Mouse (Mus musculus) myocyte (in vitro differentiated cells): ENCODE measurements around the gene Pafah1b3. TPM values are rescaled to one million over a fixed set of nuclear protein-coding genes. Genes with fewer than 3 reads are reported as not detected.
A peak's percentile ranks its signal among the peaks of the same experiment; 100 is the strongest.

Experiments used
- H3K27me3 ChIP-seq: one replicate; pipeline ENCODE4 v1.6.1; 2011; ENCODE audit not compliant: control insufficient read depth, insufficient read depth, insufficient read length
- H3K36me3 ChIP-seq: one replicate; pipeline ENCODE4 v1.6.1; 2011; ENCODE audit not compliant: control insufficient read depth, insufficient read depth
- H3K4me2 ChIP-seq: one replicate; pipeline ENCODE4 v1.6.1; 2011; ENCODE audit warnings: low read depth, control low read depth
- H3K4me3 ChIP-seq: one replicate; pipeline ENCODE4 v1.5.1; 2011; ENCODE audit warnings: mild to moderate bottlenecking, control low read depth, moderate library complexity
- H3K79me2 ChIP-seq: one replicate; pipeline ENCODE4 v1.6.1; 2011; ENCODE audit not compliant: control insufficient read depth, insufficient read depth
- H3ac ChIP-seq: one replicate; pipeline ENCODE4 v1.6.1; 2011; ENCODE audit not compliant: control insufficient read depth, insufficient read length
- CEBPB ChIP-seq: IDR thresholded peaks from 2 replicates; pipeline ENCODE4 v1.6.1; 2011; ENCODE audit warnings: mild to moderate bottlenecking, moderate library complexity; ENCODE audit not compliant: poor library complexity, insufficient read depth, severe bottlenecking
- E2F4 ChIP-seq: IDR thresholded peaks from one replicate; pipeline ENCODE4 v1.6.1; 2011; ENCODE audit warnings: mild to moderate bottlenecking, control low read depth, moderate library complexity; ENCODE audit not compliant: insufficient read depth
- MAX ChIP-seq: IDR thresholded peaks from one replicate; pipeline ENCODE4 v1.6.1; 2011; ENCODE audit warnings: low read depth, mild to moderate bottlenecking, control low read depth
- MYOD1 ChIP-seq, 3 experiments: IDR thresholded peaks; one replicate each; pipeline ENCODE4 v1.6.1; 2011; ENCODE audit warnings: control low read depth in 2 of 3, low read depth in 2 of 3, mild to moderate bottlenecking in 2 of 3, moderate library complexity in 1 of 3; ENCODE audit not compliant: insufficient read length in 2 of 3, control insufficient read depth in 1 of 3
- MYOG ChIP-seq, 3 experiments: IDR thresholded peaks; one replicate each; pipeline ENCODE4 v1.6.1; 2011; ENCODE audit warnings: control low read depth in 2 of 3, low read depth in 2 of 3, mild to moderate bottlenecking in 2 of 3; ENCODE audit not compliant: insufficient read length in 2 of 3, control insufficient read depth in 1 of 3, insufficient read depth in 1 of 3
- POLR2A ChIP-seq: IDR thresholded peaks from one replicate; pipeline ENCODE4 v1.6.1; 2011; ENCODE audit warnings: low read depth, mild to moderate bottlenecking, control low read depth, moderate library complexity; ENCODE audit not compliant: insufficient read length
- POLR2AphosphoS2 ChIP-seq: IDR thresholded peaks from one replicate; pipeline ENCODE4 v1.6.1; 2011; ENCODE audit warnings: low read depth, control low read depth; ENCODE audit not compliant: insufficient read length
- REST ChIP-seq: IDR thresholded peaks from one replicate; pipeline ENCODE4 v1.6.1; 2011; ENCODE audit warnings: mild to moderate bottlenecking, control low read depth, moderate library complexity; ENCODE audit not compliant: insufficient read depth, insufficient read length
- SRF ChIP-seq: IDR thresholded peaks from one replicate; pipeline ENCODE4 v1.6.1; 2011; ENCODE audit warnings: low read depth; ENCODE audit not compliant: control insufficient read depth, insufficient read length
- TCF12 ChIP-seq: IDR thresholded peaks from one replicate; pipeline ENCODE4 v1.6.1; 2011; ENCODE audit warnings: mild to moderate bottlenecking, control low read depth; ENCODE audit not compliant: poor library complexity, insufficient read depth, severe bottlenecking
- TCF3 ChIP-seq: IDR thresholded peaks from one replicate; pipeline ENCODE4 v1.6.1; 2011; ENCODE audit warnings: low read depth, control low read depth; ENCODE audit not compliant: insufficient read length
- USF1 ChIP-seq: IDR thresholded peaks from one replicate; pipeline ENCODE4 v1.6.1; 2011; ENCODE audit warnings: low read depth, mild to moderate bottlenecking, control low read depth, moderate library complexity
- polyA plus RNA-seq: library from polyadenylated mRNA; unstranded; fragments of >200 nt; fragmentation: generic; extraction: Trizol; gene quantifications from one replicate; pipeline ENCODE4 v1.2.1, GENCODE M21; 2012; ENCODE audit warnings: missing spikeins

Pafah1b3 gene
- polyA plus RNA-seq, 1 experiment = 54.0 TPM

GRCm38 (mm10) chr7:25290463-25290862 lies 7.3 kb downstream of the Pafah1b3 start:
- H3K36me3 ChIP-seq = peaks cover 16% of the 10 kb centered on the region
- no peak overlapping the region for H3ac ChIP-seq
- no peaks in the 10 kb centered on the region for H3K27me3 ChIP-seq
- TF ChIP-seq REST = no peak
- TF ChIP-seq POLR2AphosphoS2 = peak; percentile 54
- no peak for TF ChIP-seq POLR2A
- H3K4me2 ChIP-seq = no peak overlapping the region
- no peak overlapping the region for H3K4me3 ChIP-seq
- no peaks in the 10 kb centered on the region for H3K79me2 ChIP-seq

GRCm38 (mm10) chr7:25289925-25290324 lies 7.9 kb downstream of the Pafah1b3 start:
- Histone ChIP-seq H3K79me2 (no peaks in the 10 kb centered on the region), H3K4me2 (no peak overlapping the region), H3ac (no peak overlapping the region), H3K27me3 (no peaks in the 10 kb centered on the region), H3K4me3 (no peak overlapping the region), H3K36me3 (peaks cover 16% of the 10 kb centered on the region)
- no peak for TF ChIP-seq TCF12
- TF ChIP-seq MYOG (IDR thresholded peaks at IDR 0.05; ENCODE audit: control insufficient read depth in 1 of 3, insufficient read depth in 1 of 3, insufficient read length in 2 of 3, low read depth in 2 of 3) = no peak
- TF ChIP-seq E2F4 = no peak
- TF ChIP-seq TCF3 = no peak
- TF ChIP-seq REST = no peak
- no peak for TF ChIP-seq MAX
- no peak for TF ChIP-seq POLR2AphosphoS2
- no peak for TF ChIP-seq CEBPB
- TF ChIP-seq SRF = no peak
- no peak for TF ChIP-seq POLR2A
- no peak for TF ChIP-seq MYOD1 (IDR thresholded peaks at IDR 0.05; ENCODE audit: control insufficient read depth in 1 of 3, insufficient read length in 2 of 3, low read depth in 2 of 3)
- no peak for TF ChIP-seq USF1

- TF ChIP-seq POLR2AphosphoS2 = no peak
- no peak for TF ChIP-seq MYOG (IDR thresholded peaks at IDR 0.05; ENCODE audit: control insufficient read depth in 1 of 3, insufficient read depth in 1 of 3, insufficient read length in 2 of 3, low read depth in 2 of 3)
- TF ChIP-seq SRF = no peak
- no peak for TF ChIP-seq TCF12
- TF ChIP-seq USF1 = no peak
- no peak for TF ChIP-seq TCF3
- no peak for TF ChIP-seq E2F4
- no peak for TF ChIP-seq REST
- TF ChIP-seq MYOD1 (IDR thresholded peaks at IDR 0.05; ENCODE audit: control insufficient read depth in 1 of 3, insufficient read length in 2 of 3, low read depth in 2 of 3) = no peak
- no peak for TF ChIP-seq POLR2A
- no peak for TF ChIP-seq MAX
- no peak for TF ChIP-seq CEBPB
- Histone ChIP-seq H3K4me3 (no peak overlapping the region), H3K27me3 (no peaks in the 10 kb centered on the region), H3K36me3 (peaks cover 16% of the 10 kb centered on the region), H3K79me2 (peaks cover 6% of the 10 kb centered on the region), H3K4me2 (no peak overlapping the region), H3ac (no peak overlapping the region)
Observed at GRCm38 (mm10) chr7:25288721-25289120, 9.1 kb downstream of the Pafah1b3 start.

DNA sequence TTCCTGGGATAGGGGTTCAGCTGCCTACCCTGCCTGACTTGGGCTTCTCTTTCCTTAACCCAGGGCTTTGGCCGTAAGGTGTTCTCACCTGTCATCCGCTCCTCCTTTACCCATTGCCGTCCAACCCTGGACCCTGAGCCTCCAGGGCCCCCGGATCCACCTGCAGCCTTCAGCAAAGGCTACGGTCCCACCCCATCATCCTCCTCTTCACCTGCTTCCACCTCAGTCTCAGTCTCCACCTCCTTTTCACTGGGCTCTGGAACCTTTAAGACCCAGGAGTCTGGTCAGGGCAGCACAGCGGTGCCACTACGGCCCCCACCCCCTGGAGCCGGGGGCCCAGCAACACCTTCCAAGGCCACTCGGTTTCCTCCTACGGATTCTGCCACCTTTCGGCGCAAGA lies 9.8 kb downstream of the Pafah1b3 start:
- Histone ChIP-seq H3K79me2 (peaks cover 13% of the 10 kb centered on the region), H3ac (no peak overlapping the region), H3K36me3 (peaks cover 16% of the 10 kb centered on the region), H3K27me3 (no peaks in the 10 kb centered on the region), H3K4me2 (no peak overlapping the region), H3K4me3 (no peak overlapping the region)
- TF ChIP-seq POLR2A (no peak), CEBPB (no peak)

DNA sequence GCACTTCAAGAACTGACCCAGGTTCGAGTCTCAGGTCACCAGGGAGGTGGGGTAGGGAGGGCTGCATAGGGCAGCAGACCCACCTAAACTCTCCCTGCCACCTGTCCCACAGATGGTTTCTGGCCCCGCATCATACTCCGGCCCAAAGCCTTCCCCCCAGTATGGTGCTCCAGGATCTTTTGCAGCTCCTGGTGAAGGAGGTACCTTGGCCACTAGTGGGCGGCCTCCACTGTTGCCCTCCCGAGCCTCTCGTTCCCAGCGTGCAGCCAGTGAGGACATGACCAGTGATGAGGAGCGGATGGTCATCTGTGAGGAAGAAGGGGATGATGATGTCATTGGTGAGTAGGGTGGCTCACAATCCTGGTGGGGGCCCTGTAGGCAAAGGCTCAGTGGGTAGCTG lies 10.8 kb downstream of the Pafah1b3 start:
- peaks cover 17% of the 10 kb centered on the region for H3K79me2 ChIP-seq
- peaks cover 16% of the 10 kb centered on the region for H3K36me3 ChIP-seq
- H3K4me2 ChIP-seq = no peak overlapping the region
- no peak overlapping the region for H3ac ChIP-seq
- TF ChIP-seq POLR2AphosphoS2 = peak; percentile 19
- no peak for TF ChIP-seq TCF12
- H3K4me3 ChIP-seq = no peak overlapping the region
- H3K27me3 ChIP-seq = no peaks in the 10 kb centered on the region
